Mouse (Mus musculus) stomach, postnatal 0 days (tissue): ENCODE results near the gene Camkmt. TPM values are rescaled to one million over a fixed set of nuclear protein-coding genes. Genes with fewer than 3 reads are reported as not detected.

Experiments
- ATAC-seq: fragments of 200-750 bp; cut with Nextera tagmentation; 2 replicates; pipeline ENCODE4 v1.8.0; 2017; ENCODE audit not compliant: low FRiP score, low TSS enrichment
- DNase-seq: peaks from one replicate; pipeline ENCODE4 v3.0.0-alpha.2; 2016; ENCODE audit warnings: low spot score
- H3K27ac ChIP-seq: fragments of 300-500 bp; sonication (generic); replicated peaks from 2 replicates; pipeline ENCODE4 v1.5.1; 2014; ENCODE audit warnings: mild to moderate bottlenecking, control low read depth
- H3K27me3 ChIP-seq: fragments of 300-500 bp; sonication (generic); 2 replicates; pipeline ENCODE4 v1.6.1; 2014; ENCODE audit warnings: low read length; ENCODE audit not compliant: control insufficient read depth, insufficient read depth
- H3K36me3 ChIP-seq: fragments of 300-500 bp; sonication (generic); 2 replicates; pipeline ENCODE4 v1.6.1; 2014; ENCODE audit warnings: low read length, mixed read lengths; ENCODE audit not compliant: control insufficient read depth, insufficient read depth
- H3K4me1 ChIP-seq: fragments of 300-500 bp; sonication (generic); replicated peaks from 2 replicates; pipeline ENCODE4 v1.6.1; 2014; ENCODE audit warnings: antibody characterized with exemption; ENCODE audit not compliant: control insufficient read depth, insufficient read depth
- H3K4me2 ChIP-seq: fragments of 300-500 bp; sonication (generic); replicated peaks from 2 replicates; pipeline ENCODE4 v1.6.1; 2014; ENCODE audit warnings: low read depth, mild to moderate bottlenecking, control low read depth, moderate library complexity
- H3K4me3 ChIP-seq: fragments of 300-500 bp; sonication (generic); 2 replicates; pipeline ENCODE4 v1.5.1; 2014; ENCODE audit warnings: low read depth, low read length, control low read depth
- H3K9ac ChIP-seq: fragments of 300-500 bp; sonication (generic); 2 replicates; pipeline ENCODE4 v1.6.1; 2014; ENCODE audit warnings: mild to moderate bottlenecking, low read length, control low read depth, mixed read lengths
- H3K9me3 ChIP-seq: fragments of 300-500 bp; sonication (generic); 2 replicates; pipeline ENCODE4 v1.6.1; 2016; ENCODE audit warnings: low read length; ENCODE audit not compliant: control insufficient read depth
- CTCF ChIP-seq: IDR thresholded peaks from 2 replicates; pipeline ENCODE4 v1.5.1; 2016; ENCODE audit warnings: antibody characterized with exemption, low read depth, mild to moderate bottlenecking, moderate library complexity
- EP300 ChIP-seq: optimal IDR thresholded peaks from 2 replicates; pipeline ENCODE3; 2016; ENCODE audit warnings: antibody characterized with exemption
- WGBS: fragments of 180-500 bp; shearing (Covaris S2); extraction: QIAGEN DNeasy Blood & Tissue Kit; methylation state at CpG from one replicate; pipeline ENCODE4 v1.1.7; 2014; 5-methylcytosine and 5-hydroxymethylcytosine counted together
- polyA plus RNA-seq: library from polyadenylated mRNA; unstranded; fragments of >200 nt; fragmentation: Nextera tagmentation; extraction: Ambion mirVana; gene quantifications from 2 replicates; pipeline ENCODE4 v1.2.1, GENCODE M21; 2015

Camkmt gene
- polyA plus RNA-seq, 1 experiment from 2014 or later: 8.3 TPM

DNA sequence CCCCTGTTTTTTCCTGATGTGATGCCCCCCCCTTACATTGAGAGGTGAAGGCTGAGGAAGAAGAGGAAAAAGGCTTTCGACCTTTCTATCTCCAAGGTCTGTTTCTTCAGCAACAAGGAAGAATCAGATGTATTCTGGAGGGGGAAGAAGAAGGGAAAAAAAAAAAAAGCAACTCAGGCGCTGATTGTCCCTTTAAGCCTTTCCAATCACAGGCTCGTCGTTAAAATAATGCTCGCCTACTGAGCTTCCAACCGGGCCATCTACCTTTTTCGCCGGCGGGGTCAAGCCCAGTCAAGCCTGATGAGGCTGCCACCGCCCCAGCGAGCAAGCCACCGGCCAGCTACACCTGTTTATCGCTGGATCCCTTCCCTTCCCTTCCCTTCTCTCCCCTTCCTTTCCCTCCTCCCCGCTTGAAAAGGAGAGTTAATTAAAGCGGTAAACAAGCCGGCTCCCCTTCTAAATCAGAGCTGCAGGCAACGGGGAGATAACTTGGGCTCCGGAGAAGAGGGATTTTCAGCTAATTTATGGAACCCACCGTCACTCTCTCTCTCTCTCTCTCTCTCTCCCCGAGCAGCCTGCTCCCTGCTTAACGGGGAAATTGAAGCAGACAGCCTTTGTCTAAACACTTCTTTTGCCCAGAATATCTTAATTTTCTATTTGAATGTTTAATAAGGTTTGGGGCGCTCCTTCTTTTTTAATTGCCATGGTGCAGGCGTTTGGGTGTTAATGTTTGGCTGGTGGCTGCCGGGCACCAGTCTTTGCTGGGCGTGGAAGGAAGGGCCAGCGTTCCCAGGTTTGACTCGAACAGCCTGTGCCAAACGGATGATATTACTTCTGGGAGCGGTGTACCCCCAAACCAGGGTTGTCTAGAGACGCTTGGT lies 395.0 kb downstream of the Camkmt start:
- Histone ChIP-seq H3K27me3 (peaks cover 18% of the 10 kb centered on the region), H3K27ac (no peak overlapping the region), H3K4me2 (peak overlapping the region; percentile 18; the same call in 1 of the 2 replicates), H3K9ac (no peak overlapping the region), H3K36me3 (no peaks in the 10 kb centered on the region), H3K4me1 (no peaks in the 10 kb centered on the region), H3K9me3 (no peaks in the 10 kb centered on the region), H3K4me3 (no peak overlapping the region)
- WGBS: 4% methylated on average over 30 of the region's 30 CpGs
- DNase-seq (no peak), ATAC-seq (no peak)
- TF ChIP-seq CTCF: no peak
- TF ChIP-seq EP300: no peak

DNA sequence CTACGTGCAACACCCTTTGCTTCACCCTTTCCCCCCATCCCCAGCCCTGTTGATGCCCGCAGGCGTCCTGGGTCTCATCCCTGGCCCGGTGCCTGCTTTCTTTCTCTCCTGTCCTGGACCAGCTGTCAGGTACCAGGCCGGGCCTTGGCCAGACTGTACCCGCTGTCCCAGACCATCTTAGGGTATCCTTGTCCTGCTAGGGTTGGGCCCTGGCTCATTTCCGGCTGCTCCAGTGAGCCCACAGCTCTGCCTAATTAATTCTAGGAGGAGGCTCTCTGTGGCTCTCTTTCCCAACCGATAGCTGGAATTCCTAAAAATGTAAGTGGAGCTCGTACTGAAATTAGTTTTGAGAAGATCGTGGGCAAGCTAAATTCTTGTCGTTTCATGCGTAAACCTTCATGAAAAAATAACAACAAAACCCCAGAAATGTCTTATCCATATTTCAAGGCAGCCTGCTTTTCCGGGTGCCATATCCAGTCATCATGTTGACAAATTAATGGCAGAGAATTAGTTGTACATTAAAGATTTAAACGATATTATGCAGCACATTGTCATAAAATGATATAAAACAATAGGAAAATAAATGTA lies 395.7 kb downstream of the Camkmt start:
- H3K4me2 ChIP-seq: no peak overlapping the region
- H3K36me3 ChIP-seq: no peaks in the 10 kb centered on the region
- WGBS: 10% methylated on average over 14 of the region's 14 CpGs
- H3K9me3 ChIP-seq: no peaks in the 10 kb centered on the region
- H3K9ac ChIP-seq: no peak overlapping the region
- H3K27me3 ChIP-seq: peaks cover 18% of the 10 kb centered on the region
- TF ChIP-seq CTCF: no peak
- TF ChIP-seq EP300: no peak
- H3K27ac ChIP-seq: no peak overlapping the region
- DNase-seq: no peak
- no peak for ATAC-seq
- H3K4me1 ChIP-seq: no peaks in the 10 kb centered on the region
- no peak overlapping the region; the same call in 1 of the 2 replicates for H3K4me3 ChIP-seq

- Histone ChIP-seq H3K4me1 (no peaks in the 10 kb centered on the region), H3K4me3 (no peak overlapping the region; the same call in 1 of the 2 replicates), H3K27me3 (peaks cover 14% of the 10 kb centered on the region), H3K36me3 (no peaks in the 10 kb centered on the region), H3K27ac (no peak overlapping the region), H3K9ac (no peak overlapping the region), H3K4me2 (peak overlapping the region; percentile 29; the same call in 1 of the 2 replicates), H3K9me3 (no peaks in the 10 kb centered on the region)
- TF ChIP-seq CTCF: no peak
- TF ChIP-seq EP300: no peak
- no peak for DNase-seq
- no peak for ATAC-seq
- 10% methylated on average over 52 of the region's 52 CpGs for WGBS
Measured at GRCm38 (mm10) chr17:85486585-85487480, 396.5 kb downstream of the Camkmt start.

GRCm38 (mm10) chr17:85487531-85487930 lies 397.2 kb downstream of the Camkmt start:
- Histone ChIP-seq H3K9ac (no peak overlapping the region), H3K9me3 (no peaks in the 10 kb centered on the region), H3K27ac (no peak overlapping the region), H3K4me2 (no peak overlapping the region), H3K4me1 (no peaks in the 10 kb centered on the region), H3K36me3 (no peaks in the 10 kb centered on the region), H3K27me3 (peaks cover 8% of the 10 kb centered on the region), H3K4me3 (no peak overlapping the region)
- WGBS: 35% methylated on average over 3 of the region's 3 CpGs
- no peak for TF ChIP-seq CTCF
- TF ChIP-seq EP300: no peak
- DNase-seq (no peak), ATAC-seq (no peak)

- WGBS: 9% methylated on average over 14 of the region's 14 CpGs
- ATAC-seq (no peak), DNase-seq (no peak)
- Histone ChIP-seq H3K27me3 (peaks cover 7% of the 10 kb centered on the region; the same call in 1 of the 2 replicates), H3K36me3 (no peaks in the 10 kb centered on the region), H3K4me1 (no peaks in the 10 kb centered on the region), H3K27ac (no peak overlapping the region), H3K4me3 (no peak overlapping the region), H3K9me3 (no peaks in the 10 kb centered on the region), H3K9ac (no peak overlapping the region), H3K4me2 (no peak overlapping the region)
- TF ChIP-seq EP300: no peak
- no peak for TF ChIP-seq CTCF
Measured at GRCm38 (mm10) chr17:85488601-85489487, 398.5 kb downstream of the Camkmt start.
